Mouse (Mus musculus) testis, adult 2 months (tissue): Measurements from ENCODE around the gene Endov.

Source experiments
- CTCF ChIP-seq: fragments of 200-500 bp; IDR thresholded peaks from 2 replicates; pipeline ENCODE4 v1.5.1; 2012; ENCODE audit warnings: low read depth, mild to moderate bottlenecking, inconsistent platforms, low read length, moderate library complexity; ENCODE audit not compliant: control insufficient read depth, insufficient read depth, insufficient replicate concordance
- POLR2A ChIP-seq: fragments of 200-500 bp; IDR thresholded peaks from 2 replicates; pipeline ENCODE4 v1.6.1; 2012; ENCODE audit warnings: low read depth, mild to moderate bottlenecking, inconsistent platforms, low read length, moderate library complexity; ENCODE audit not compliant: control insufficient read depth

GRCm38 (mm10) chr11:119528930-119529329, 37.8 kb downstream of the Endov start:
- no peak for TF ChIP-seq CTCF
- TF ChIP-seq POLR2A: no peak
